Mouse (Mus musculus): Measurements from ENCODE around the gene Hand1.
A peak's percentile ranks its signal among the peaks of the same experiment; 100 is the strongest.

The Hand1 gene

GRCm38 (mm10) chr11:57801766-57802510, 30.7 kb downstream of the Hand1 start:
- DNase-seq: peak; percentile 37 to 74

DNA sequence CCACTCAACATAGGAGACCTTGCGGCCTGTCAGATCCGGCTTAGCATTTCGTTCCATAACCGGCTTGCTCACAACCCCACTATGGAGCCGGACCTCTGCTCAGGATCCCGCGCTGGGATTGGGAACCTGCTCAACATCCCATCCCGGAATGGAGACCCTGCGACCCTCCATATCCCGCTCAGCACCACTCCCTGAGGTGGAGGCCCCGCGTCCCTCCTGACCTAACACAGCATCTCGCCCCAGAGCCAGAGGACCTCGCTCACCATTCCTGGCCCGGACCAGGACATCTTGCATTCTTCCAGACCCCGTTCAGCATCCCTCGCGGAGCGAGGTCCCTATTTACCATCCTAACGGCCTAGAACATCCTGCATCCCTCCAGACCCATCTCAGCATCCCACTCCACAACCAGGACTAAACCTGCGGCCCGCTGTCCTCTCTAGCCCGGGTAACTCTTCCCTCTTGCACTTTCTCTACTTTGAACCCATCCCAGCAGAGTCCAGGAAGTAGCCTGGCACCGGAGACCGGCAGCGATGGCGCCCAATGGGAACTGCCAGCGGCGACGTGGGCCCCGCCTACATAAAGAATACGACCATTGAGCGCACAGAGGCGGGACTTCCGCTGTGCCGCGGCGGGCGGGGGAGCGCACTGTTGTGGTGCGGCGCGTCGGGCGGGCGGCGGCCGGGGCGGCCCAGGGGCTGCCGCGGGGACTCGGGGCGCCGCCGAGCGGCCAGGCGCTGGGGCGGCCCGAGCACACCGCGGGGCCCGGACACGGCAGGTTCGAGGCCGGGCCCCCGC, 31.4 kb downstream of the Hand1 start, which contains the start of gene Sap30l:
Gene Sap30l (plus strand): TSS at position 667 of the 795 bp plus-strand sequence.
- peak; percentile 99 for DNase-seq

DNA sequence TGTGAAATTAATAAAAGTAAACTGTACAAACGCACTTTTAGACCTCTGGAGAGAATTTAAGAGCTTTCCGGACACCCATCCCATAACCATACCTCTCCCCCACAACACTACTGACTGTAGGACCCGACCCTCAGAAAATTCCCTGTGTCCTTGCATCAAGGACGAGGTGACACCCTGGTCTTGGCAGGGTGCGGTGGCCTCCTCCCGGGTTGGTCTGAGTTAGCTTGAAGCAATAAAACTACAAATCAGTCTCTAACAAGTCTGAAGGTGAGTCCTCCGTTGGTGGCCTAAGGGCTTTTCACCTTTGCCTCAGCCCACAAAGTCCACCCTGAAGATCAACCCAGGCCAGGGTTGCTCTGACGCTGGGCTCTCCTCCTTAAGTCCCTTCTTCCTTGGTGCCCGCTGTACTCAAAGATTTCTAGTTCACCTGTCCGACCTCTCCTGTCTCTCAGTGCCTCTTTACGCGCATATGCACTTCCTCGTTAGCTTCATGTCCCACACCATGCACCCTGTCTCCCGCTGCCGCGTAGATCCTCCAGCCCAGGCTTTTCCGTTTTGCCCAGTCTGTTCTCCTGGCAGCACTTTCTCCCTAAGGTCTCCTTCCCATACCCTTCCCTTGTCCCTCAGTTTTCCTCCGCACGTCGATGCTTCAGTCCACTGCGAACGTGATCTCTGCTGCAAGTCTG, 32.2 kb downstream of the Hand1 start:
- peak; percentile 42 to 63 for DNase-seq

GRCm38 (mm10) chr11:57799456-57799855, 33.2 kb downstream of the Hand1 start:
- no peak for DNase-seq

DNA sequence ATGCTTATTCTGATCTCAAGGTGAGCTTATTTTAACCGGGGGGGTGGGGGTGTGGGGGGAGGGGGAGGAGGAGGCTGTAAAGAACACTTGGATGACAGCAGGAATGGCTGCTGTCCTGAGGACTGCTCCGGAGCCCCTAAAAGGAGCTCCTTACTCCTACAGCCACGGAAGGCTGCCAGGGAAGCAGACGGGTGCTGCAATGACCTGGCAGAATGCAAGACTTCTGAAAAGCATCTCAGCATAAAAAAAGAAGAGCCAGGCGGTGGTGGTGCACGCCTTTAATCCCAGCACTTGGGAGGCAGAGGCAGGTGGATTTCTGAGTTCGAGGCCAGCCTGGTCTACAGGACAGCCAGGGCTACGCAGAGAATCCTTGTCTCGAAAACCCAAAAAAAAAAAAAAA, 34.8 kb downstream of the Hand1 start:
- no peak for DNase-seq

- no peak for DNase-seq
Measured at GRCm38 (mm10) chr11:57795086-57795485, 37.5 kb downstream of the Hand1 start.

DNA sequence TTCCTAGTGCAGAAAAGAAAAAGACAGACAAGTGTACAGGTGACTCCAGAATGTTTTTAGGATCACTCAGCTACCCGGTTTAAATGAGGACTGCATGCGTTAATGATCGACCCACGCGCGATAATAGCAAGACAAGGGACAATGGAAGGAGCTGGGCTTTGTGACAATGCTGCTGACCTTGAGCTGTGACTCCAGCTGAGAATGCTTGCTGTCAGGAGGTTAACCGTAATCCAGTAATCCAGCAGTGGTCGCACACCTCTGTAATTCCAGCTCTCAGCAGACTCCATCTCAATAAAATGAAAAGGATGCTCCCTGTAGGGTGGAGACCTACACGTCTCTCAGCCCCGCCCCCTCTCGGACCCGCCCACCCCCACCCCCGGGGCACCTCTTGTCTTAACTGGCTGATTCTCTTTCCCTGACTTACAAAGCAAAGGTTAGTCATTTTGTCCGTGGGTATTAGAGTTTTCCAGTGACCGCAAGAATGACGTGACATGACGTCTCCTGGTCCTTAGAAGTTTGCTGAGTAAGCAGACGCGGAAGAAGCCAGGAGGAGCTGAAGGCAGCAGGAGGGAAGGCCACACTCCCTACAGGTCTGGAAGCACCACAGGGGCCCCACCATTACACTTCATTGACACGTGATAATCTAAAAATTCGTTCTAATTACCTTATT, 41.6 kb downstream of the Hand1 start:
- DNase-seq: no peak

DNA sequence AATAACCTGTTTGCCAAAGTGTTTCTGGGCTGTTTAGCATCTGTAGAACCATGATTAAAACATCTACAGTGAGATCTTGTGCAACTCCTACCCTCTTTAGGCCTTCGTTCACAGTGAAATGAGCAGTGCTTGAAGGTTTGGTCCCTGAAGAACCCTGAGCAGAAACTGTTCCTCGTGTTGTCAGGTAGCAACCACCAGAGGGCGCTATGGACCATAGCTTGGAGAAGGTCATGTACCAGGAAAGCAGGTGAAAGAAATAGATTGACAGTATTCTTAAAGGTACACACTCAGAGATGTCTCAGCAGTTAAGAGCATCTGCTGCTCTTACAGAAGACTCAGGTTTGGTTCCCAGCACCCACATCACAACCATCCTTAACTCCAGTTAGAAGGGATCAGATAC, 44.7 kb downstream of the Hand1 start:
- peak; percentile 57 to 87 for DNase-seq

- DNase-seq: peak; percentile 13 to 57
Measured at GRCm38 (mm10) chr11:57786616-57787418, 45.8 kb downstream of the Hand1 start.

DNA sequence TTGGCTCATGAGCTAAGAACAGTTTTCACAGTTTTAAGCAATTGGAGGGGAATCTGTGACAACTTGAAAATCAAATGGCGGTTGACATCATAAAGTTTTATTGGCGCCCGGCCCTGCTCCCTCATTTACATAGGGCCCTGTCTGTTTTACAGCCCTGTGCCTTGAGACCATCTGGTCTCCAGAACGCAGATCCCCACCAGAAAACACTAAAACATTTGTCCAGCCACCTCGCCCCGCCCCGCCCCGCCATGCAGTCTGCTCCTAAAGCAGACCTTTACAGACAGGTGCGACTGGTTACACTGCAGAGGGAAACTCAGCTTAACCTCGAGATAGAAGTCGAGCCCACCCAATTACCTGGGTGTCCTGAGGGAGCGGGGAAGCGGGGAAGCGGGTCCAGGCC, 52.8 kb downstream of the Hand1 start:
- no peak for DNase-seq

Measured in kidney, postnatal 36 days (tissue).